Mouse (Mus musculus): ENCODE results near the gene Pgrmc2.

Pgrmc2 gene

GRCm38 (mm10) chr3:41075376-41075775 is 7.5 kb downstream of the Pgrmc2 start:
- intact Hi-C loops (cut with DNase I): no loop called here

- intact Hi-C loops (cut with DNase I): no loop called here
Measured at GRCm38 (mm10) chr3:41070519-41070918, 12.3 kb downstream of the Pgrmc2 start.

DNA sequence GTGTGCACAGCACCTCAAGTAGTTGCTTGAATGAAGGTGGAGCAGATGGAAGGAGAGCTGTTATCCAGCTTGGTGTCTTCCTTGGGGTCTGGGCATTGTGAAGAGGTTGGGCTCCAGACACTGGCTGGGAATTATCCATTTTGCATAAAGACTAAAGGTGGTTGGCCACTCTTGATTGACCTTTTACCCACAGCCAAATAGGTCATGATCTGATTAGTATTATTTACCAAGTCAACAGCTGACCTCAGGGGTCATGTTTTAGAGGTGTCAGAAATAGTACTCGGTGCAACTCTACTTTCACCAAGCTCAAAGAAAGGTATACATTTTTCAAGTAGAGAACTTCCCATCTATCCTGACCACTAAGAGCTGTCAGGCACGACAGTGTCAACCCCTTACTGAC is 17.5 kb downstream of the Pgrmc2 start:
- intact Hi-C loops (cut with DNase I): no loop called here

DNA sequence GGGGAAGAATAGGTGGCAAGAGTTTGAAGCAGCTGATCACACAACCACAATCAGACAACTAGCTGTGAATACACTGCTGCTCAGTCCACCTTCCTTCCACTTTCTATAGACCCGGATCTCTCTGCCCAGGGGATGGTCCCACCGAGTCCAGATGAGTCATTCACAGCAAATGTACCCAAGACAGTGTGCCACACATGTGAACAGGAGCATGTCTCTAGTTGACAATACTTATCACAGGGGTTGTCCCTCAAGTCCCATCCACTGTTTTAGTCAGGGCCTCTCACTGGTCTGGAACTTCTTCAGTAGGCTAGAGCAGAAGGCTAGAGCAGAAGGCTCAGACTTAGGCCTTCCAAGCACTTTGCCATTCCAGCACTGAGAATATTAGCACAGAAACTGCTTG is 20.1 kb downstream of the Pgrmc2 start:
- intact Hi-C loops (cut with DNase I): no loop called here

- intact Hi-C loops (cut with DNase I): no loop called here
Measured at GRCm38 (mm10) chr3:41061831-41062565, 20.8 kb downstream of the Pgrmc2 start.

GRCm38 (mm10) chr3:41059249-41059648 is 23.6 kb downstream of the Pgrmc2 start:
- intact Hi-C loops (cut with DNase I): no loop called here

DNA sequence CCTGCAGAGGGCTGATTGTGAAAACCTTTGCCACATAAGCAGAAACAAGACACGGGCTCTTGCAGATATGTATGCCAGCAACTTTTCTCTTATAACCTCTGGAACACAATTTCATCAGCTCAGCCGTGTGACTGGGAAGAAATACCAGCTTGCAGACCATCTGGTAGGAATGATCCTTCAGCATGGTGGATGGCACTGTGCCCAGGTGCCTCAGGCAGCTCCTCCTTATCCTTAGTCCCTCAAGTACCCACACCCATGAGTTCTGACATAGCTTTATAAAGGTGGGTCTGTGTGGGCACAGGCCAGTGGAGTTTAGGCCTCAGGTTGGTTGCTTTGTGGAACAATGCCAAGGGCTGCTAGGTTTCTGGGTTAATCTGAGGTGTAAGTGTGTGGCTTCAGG is 24.5 kb downstream of the Pgrmc2 start:
- intact Hi-C loops (cut with DNase I): no loop called here

DNA sequence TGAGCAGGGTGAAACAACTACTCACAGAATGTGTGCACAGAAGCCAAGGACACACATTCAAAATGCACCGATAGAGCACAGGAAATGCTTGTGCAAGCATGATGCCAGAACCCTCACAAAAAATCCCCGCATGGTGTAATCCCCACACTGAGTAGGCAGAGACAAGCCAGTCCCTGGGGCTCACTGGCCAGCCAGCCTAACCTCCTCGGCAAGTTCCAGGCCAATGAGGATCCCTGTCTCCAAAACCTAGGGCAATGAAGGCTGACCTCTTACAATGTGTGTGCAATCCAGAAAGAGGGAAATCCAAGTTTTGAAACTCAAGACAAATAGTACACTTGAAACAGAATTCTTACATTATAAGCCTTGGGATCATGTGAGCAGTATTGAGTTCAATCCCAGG is 29.5 kb downstream of the Pgrmc2 start:
- intact Hi-C loops (cut with DNase I): no loop called here

- intact Hi-C loops (cut with DNase I): loop anchor here (10.0 kb wide), 2 partner anchors 547 to 627 kb away; no protein-coding TSS in a partner anchor
Measured at GRCm38 (mm10) chr3:41047838-41048237, 35.0 kb downstream of the Pgrmc2 start.

- intact Hi-C loops (cut with DNase I): loop anchor here (10.0 kb wide), 2 partner anchors 551 to 631 kb away; no protein-coding TSS in a partner anchor
Measured at GRCm38 (mm10) chr3:41043756-41044354, 39.0 kb downstream of the Pgrmc2 start.

DNA sequence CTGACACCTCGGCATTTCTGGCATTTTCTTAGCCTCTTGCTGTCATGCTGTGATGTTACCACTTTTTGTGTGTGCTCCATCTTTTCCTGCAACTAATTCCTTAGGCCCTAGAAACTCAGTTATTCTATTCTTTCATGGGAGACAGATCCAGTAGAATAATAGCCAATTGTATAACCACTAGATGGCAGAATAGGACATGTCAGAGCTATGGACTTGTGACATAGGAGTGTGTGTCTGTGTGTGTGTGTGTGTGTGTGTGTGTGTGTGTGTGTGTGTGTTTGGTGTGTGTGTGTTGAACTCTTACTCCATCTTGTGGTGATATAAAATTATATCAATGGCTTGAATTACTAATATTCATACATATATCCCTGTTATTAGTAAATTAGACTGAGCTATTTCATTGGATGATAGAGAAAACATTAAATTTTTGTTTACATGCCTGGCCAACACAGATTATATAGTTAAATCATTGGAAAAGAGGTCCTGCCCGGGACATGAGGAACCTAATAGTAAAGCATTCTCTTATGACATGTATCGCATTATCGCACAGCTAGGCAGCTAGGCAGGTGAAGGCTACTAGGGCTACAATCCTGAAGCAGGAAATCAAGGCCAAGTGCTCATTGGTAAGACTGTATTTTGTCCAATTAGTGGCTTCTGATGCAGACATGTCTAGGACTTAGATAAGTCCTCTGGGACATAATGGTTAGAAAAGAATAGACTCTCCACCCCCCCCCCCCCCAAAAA is 40.5 kb downstream of the Pgrmc2 start:
- intact Hi-C loops (cut with DNase I): loop anchor here (10.0 kb wide), 2 partner anchors 552 to 632 kb away; no protein-coding TSS in a partner anchor

DNA sequence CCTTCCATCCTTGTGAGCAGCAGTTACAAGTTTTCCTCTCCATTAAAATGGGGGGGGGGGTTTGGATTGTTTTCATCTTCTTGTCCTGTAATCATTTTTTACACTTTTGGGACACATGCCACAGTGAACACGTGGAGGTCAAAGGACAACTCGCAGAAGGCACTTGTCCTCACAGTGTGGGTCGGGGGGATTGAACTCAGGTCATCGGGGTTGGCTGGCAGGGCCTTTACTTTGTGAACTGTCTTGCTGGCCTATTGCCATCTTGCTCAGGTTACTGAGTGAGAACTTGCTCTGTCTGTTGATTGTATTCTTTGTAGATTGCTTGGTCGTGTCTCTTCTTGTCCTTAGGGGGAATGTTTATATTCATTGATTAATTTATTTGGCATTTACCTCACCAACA is 41.6 kb downstream of the Pgrmc2 start:
- intact Hi-C loops (cut with DNase I): loop anchor here (10.0 kb wide), 2 partner anchors 554 to 634 kb away; no protein-coding TSS in a partner anchor

DNA sequence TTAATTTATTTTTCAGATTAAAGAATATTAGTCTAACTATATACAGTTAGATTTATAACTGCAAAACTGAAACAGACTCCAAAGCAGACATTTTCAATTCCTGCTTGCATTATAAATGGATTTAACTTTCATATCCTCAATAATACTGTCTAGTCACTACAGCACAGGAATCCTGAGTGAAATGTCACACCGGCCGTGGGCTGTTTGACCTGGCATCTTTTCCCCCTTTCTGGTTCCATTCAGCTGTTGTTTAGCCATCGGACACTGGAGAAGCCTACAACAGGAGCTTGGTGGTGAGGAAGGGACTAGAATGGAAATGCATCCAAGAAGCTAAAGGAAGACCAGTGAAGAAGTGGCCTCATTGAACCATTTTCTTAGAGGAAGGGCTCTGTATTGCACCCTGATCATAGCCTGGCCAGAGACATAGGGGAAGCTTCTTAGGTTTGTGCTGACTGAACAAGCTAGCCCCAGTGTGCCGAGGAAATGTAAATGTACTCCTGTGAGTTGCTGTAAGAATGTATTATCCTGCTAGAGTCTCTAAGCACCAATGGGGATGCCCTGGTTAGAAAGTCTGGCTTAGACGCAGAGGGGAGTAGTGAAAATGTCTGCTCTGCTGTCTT is 44.4 kb downstream of the Pgrmc2 start:
- intact Hi-C loops (cut with DNase I): no loop called here

DNA sequence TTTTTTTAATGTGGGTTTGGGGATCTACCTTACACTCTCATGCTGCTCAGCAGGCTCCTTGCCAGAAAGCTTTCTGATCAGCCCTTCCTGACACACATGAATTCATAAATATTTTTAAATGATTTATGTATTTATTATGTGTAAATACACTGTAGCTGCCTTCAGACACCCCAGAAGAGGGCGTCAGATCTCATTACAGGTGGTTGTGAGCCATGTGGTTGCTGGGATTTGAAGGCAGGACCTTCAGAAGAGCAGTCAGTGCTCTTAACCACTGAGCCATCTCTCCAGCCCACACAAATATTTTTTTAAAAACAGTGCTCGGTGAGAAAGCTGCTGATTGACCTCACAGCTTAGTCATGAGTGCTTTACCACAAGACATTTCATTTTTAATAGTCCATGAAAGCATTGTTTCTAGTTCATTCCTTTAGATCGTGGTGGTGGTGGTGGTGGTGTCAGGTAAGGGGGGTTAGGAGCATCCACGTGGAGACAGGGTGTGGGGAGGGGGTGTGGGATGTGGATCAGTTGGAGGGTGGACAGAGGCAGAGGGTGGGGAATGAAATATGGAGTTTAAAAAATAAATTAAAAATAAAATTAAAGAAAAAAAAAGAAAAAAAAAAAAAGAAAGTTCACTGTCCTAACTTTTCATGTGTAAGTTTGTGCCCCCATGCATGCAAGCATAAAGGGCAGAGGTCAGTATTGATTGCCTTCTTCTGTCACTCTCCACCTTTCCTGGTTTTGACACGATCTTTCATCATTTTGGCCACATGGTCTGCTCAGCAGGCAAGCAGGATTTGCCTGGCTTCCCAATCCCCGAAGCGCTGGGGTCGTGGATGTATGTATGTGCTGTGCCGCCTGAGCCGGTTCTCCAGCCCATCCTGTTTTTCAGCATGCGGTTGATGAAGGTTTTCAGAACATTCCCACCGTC is 51.3 kb downstream of the Pgrmc2 start:
- intact Hi-C loops (cut with DNase I): no loop called here

DNA sequence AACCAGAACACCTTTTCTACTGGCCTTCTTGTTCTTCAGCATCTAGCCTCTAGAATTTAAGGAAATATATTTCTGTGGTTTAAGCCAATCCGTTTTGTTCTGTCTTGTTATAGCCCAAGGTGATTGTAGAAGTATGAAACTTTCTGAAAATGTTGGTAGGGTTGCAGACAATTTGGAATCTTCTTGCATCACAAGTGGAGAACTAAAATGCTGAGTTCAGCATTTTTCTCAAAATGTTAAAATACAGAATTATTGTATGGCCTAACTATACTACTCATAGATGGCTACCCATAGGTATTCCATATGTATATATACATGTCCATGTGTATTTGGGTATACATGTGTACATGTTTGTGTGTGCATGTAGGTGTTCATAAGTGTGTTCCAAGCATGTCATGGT is 52.1 kb downstream of the Pgrmc2 start:
- intact Hi-C loops (cut with DNase I): no loop called here

GRCm38 (mm10) chr3:41021980-41022379 is 60.9 kb downstream of the Pgrmc2 start:
- intact Hi-C loops (cut with DNase I): no loop called here

DNA sequence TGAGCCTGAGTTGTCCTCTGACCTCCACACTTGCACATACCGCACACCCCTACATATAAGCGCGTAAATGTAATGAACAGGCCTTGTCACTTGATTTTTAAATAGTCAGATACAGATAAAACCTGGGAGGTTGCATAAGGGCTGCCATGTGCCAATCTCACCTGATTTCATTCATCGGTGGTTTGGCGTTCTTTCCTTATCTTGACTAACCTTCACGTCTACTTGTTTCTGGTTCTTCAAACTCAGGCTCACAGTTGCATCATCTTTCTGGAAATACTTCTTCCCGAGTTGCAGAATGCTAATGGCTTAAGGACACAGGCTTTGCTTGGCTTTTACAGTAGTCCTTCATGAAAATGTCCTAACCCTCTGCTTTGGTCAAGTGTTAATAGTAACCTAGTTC is 62.2 kb downstream of the Pgrmc2 start:
- intact Hi-C loops (cut with DNase I): no loop called here

- intact Hi-C loops (cut with DNase I): no loop called here
Measured at GRCm38 (mm10) chr3:41018022-41018608, 64.7 kb downstream of the Pgrmc2 start.
